ENCODE assay signal across 8 mouse cellular contexts in the genomic region with DNA sequence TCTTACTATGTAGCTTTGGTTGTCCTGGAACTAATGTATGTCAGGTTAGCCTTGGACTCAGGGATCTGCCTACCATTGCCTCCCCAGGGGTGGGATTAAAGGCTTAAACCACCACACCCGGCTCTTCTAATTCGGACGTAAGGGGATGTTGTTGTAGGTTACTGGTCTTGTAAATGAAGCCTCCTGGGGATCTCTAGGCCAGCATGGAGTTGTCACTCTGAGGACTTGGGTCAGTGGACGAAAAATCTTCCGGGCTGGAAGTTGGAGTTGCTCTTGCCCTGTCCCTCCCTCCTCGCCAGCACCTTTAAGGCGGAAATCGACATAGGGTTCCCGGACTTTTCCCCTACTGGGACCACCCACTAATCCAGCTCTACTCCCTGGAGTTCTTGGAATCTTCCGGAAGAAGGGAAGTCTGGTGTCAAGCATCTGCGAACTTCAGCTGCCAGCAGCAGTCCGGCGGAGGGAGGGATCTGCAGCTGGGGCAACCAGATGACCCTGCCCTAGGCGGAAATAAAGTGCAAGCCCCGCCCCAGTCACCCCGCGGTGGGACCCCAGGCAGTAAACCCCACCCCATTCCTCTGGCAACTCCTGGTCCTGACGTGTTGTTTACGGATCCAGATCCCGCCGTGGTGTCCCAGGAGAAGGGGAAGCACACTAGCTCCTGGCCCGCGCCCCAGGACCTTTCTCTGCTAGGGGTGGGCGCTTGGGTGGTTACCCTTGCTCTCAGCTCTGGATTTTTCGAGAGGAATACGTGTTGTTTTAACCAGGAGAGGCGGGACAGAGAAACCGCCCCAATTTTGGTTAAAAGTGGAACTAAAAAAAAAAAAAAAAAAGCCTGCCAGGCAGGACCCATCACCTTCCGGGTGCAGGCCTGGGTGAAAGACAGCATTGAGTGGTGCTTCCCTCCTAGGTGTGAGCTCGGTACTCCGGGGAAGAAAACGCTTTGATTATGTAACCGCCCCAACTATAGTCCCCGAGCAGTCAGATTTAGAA. TPM values are rescaled to one million over a fixed set of nuclear protein-coding genes. Genes with fewer than 3 reads are reported as not detected.
DNase-seq lines count a peak whose midpoint lies in the region; ATAC-seq lines count a peak whose summit lies in the region.

No protein-coding gene starts in this region.

- peaks cover 32% of the 10 kb centered on the region for H3K4me1 ChIP-seq in heart, embryonic 12.5 days (replicated peaks)
- peaks cover 34% of the 10 kb centered on the region for H3K4me1 ChIP-seq in kidney, embryonic 16.5 days (ENCODE audit: insufficient read depth, low read length)
- peaks cover 78% of the 10 kb centered on the region for H3K4me1 ChIP-seq in liver, embryonic 13.5 days (replicated peaks)
- H3K4me1 ChIP-seq in stomach, embryonic 14.5 days (ENCODE audit: control insufficient read depth, insufficient read depth, low read length): peaks cover 10% of the 10 kb centered on the region; the same call in 1 of the 2 replicates

- peak overlapping the region; percentile 58 for H3K4me3 ChIP-seq in heart, embryonic 12.5 days
- H3K4me3 ChIP-seq in kidney, embryonic 16.5 days (ENCODE audit: low read length): peak overlapping the region; percentile 47
- H3K4me3 ChIP-seq in liver, embryonic 13.5 days (replicated peaks): peak overlapping the region; percentile 69
- H3K4me3 ChIP-seq in stomach, embryonic 14.5 days (ENCODE audit: low read depth, low read length): peak overlapping the region; percentile 29

- H3K36me3 ChIP-seq in heart, embryonic 12.5 days: no peaks in the 10 kb centered on the region
- no peaks in the 10 kb centered on the region for H3K36me3 ChIP-seq in kidney, embryonic 16.5 days (ENCODE audit: insufficient read depth, low read length)
- no peaks in the 10 kb centered on the region for H3K36me3 ChIP-seq in liver, embryonic 13.5 days
- H3K36me3 ChIP-seq in stomach, embryonic 14.5 days (ENCODE audit: control insufficient read depth, insufficient read depth, low read length): no peaks in the 10 kb centered on the region

- H3K4me2 ChIP-seq in heart, embryonic 12.5 days: peak overlapping the region; percentile 72
- H3K4me2 ChIP-seq in kidney, embryonic 16.5 days (replicated peaks; ENCODE audit: low read depth, low read length): peak overlapping the region; percentile 66
- peak overlapping the region; percentile 82 for H3K4me2 ChIP-seq in liver, embryonic 13.5 days
- peak overlapping the region; percentile 42 for H3K4me2 ChIP-seq in stomach, embryonic 14.5 days (replicated peaks; ENCODE audit: low read depth, low read length)

- no peaks in the 10 kb centered on the region for H3K9me3 ChIP-seq in heart, embryonic 12.5 days (replicated peaks)
- no peaks in the 10 kb centered on the region for H3K9me3 ChIP-seq in kidney, embryonic 16.5 days (ENCODE audit: low read length)
- H3K9me3 ChIP-seq in liver, embryonic 13.5 days (replicated peaks): no peaks in the 10 kb centered on the region
- no peaks in the 10 kb centered on the region for H3K9me3 ChIP-seq in stomach, embryonic 14.5 days (ENCODE audit: control insufficient read depth, low read depth, low read length)

- 3% methylated on average over 34 of the region's 34 CpGs for WGBS in heart, embryonic 12.5 days
- 2% methylated on average over 34 of the region's 34 CpGs for WGBS in kidney, embryonic 16.5 days
- WGBS in liver, embryonic 13.5 days (ENCODE audit: insufficient replicate concordance): 2% methylated on average over 34 of the region's 34 CpGs
- 3% methylated on average over 34 of the region's 34 CpGs for WGBS in stomach, embryonic 14.5 days

- peak overlapping the region; percentile 69 for H3K9ac ChIP-seq in heart, embryonic 12.5 days
- H3K9ac ChIP-seq in kidney, embryonic 16.5 days (replicated peaks; ENCODE audit: low read length): peak overlapping the region; percentile 75
- H3K9ac ChIP-seq in liver, embryonic 13.5 days: peak overlapping the region; percentile 80
- H3K9ac ChIP-seq in stomach, embryonic 14.5 days (replicated peaks; ENCODE audit: low read depth, low read length): peak overlapping the region; percentile 26

- H3K27ac ChIP-seq in heart, embryonic 12.5 days (ENCODE audit: poor library complexity, severe bottlenecking): peak overlapping the region; percentile 92
- peak overlapping the region; percentile 97 for H3K27ac ChIP-seq in kidney, embryonic 16.5 days (ENCODE audit: low read length)
- peak overlapping the region; percentile 83 for H3K27ac ChIP-seq in liver, embryonic 13.5 days
- H3K27ac ChIP-seq in stomach, embryonic 14.5 days (ENCODE audit: low read length): peak overlapping the region; percentile 79

- no peaks in the 10 kb centered on the region for H3K27me3 ChIP-seq in heart, embryonic 12.5 days (replicated peaks)
- H3K27me3 ChIP-seq in kidney, embryonic 16.5 days (ENCODE audit: insufficient read depth, low read length): no peaks in the 10 kb centered on the region
- H3K27me3 ChIP-seq in liver, embryonic 13.5 days: no peaks in the 10 kb centered on the region
- no peaks in the 10 kb centered on the region for H3K27me3 ChIP-seq in stomach, embryonic 14.5 days (ENCODE audit: control insufficient read depth, insufficient read depth, low read length)

- DNase-seq in 3T3-L1 (ENCODE audit: low read depth, low spot score): peak; percentile 86
- peak; percentile 90 for DNase-seq in adrenal gland, postnatal 25 days
- DNase-seq in liver, embryonic 13.5 days: peak; percentile 74
- DNase-seq in naive thymus-derived CD4-positive, alpha-beta T cell, adult 2 months (ENCODE audit: low read depth): peak; percentile 75

- peak; percentile 86 for ATAC-seq in erythroblast, adult 5-6 weeks (replicated peaks; ENCODE audit: low FRiP score, poor library complexity, severe bottlenecking)
- ATAC-seq in heart, embryonic 12.5 days (ENCODE audit: insufficient number of reproducible peaks, low FRiP score): peak; percentile 88
- peak; percentile 91 for ATAC-seq in kidney, embryonic 16.5 days (ENCODE audit: low FRiP score, low TSS enrichment)
- ATAC-seq in liver, embryonic 13.5 days (ENCODE audit: low read depth): peak; percentile 79
- peak; percentile 86 for ATAC-seq in stomach, embryonic 14.5 days (ENCODE audit: insufficient number of reproducible peaks, insufficient read depth, low FRiP score, low read depth)

RNA-seq across cellular contexts. Expression of gene Sp1, which starts 6.4 kb away (rescaled TPM):
- total RNA-seq in adrenal gland, postnatal 25 days (2021): 49.9 and 82.8 TPM in 2 replicates
- 42.2 and 66.3 TPM in 2 replicates for total RNA-seq in erythroblast, adult 5-6 weeks (2015; ENCODE audit: low replicate concordance)
- 20.2 and 23.1 TPM in 2 replicates for total RNA-seq in erythroblast, adult 5-6 weeks (2017; ENCODE audit: low replicate concordance)
- polyA plus RNA-seq in heart, embryonic 12.5 days (2016; fragmentation: Nextera tagmentation; extraction: Ambion mirVana): 6.9 and 7.3 TPM in 2 replicates
- 10.6 and 11.3 TPM in 2 replicates for polyA plus RNA-seq in kidney, embryonic 16.5 days (2015; fragmentation: Nextera tagmentation; extraction: Ambion mirVana)
- 4.0 and 4.3 TPM in 2 replicates for polyA plus RNA-seq in liver, embryonic 13.5 days (2015; fragmentation: Nextera tagmentation; extraction: Ambion mirVana)
- 16.9 and 18.9 TPM in 2 replicates for polyA plus RNA-seq in stomach, embryonic 14.5 days (2014; fragmentation: Nextera tagmentation; extraction: Ambion mirVana)

RNA-seq across cellular contexts. Expression of gene Sp7, which starts 32.5 kb away (rescaled TPM):
- 0.15 TPM in 1 of 2 replicates, not detected in the other for total RNA-seq in adrenal gland, postnatal 25 days (2021)
- not detected in 2 replicates for total RNA-seq in erythroblast, adult 5-6 weeks (2015; ENCODE audit: low replicate concordance)
- total RNA-seq in erythroblast, adult 5-6 weeks (2017; ENCODE audit: low replicate concordance): not detected in 2 replicates
- polyA plus RNA-seq in heart, embryonic 12.5 days (2016; fragmentation: Nextera tagmentation; extraction: Ambion mirVana): 0.34 and 0.58 TPM in 2 replicates
- polyA plus RNA-seq in kidney, embryonic 16.5 days (2015; fragmentation: Nextera tagmentation; extraction: Ambion mirVana): 1.2 and 1.3 TPM in 2 replicates
- polyA plus RNA-seq in liver, embryonic 13.5 days (2015; fragmentation: Nextera tagmentation; extraction: Ambion mirVana): 0.07 and 0.09 TPM in 2 replicates
- 2.0 and 2.5 TPM in 2 replicates for polyA plus RNA-seq in stomach, embryonic 14.5 days (2014; fragmentation: Nextera tagmentation; extraction: Ambion mirVana)

RNA-seq across cellular contexts. Expression of gene Amhr2, which starts 45.6 kb away (rescaled TPM):
- total RNA-seq in adrenal gland, postnatal 25 days (2021): 1.4 and 1.9 TPM in 2 replicates
- total RNA-seq in erythroblast, adult 5-6 weeks (2015; ENCODE audit: low replicate concordance): not detected in 2 replicates
- not detected in 2 replicates for total RNA-seq in erythroblast, adult 5-6 weeks (2017; ENCODE audit: low replicate concordance)
- 0.38 and 0.71 TPM in 2 replicates for polyA plus RNA-seq in heart, embryonic 12.5 days (2016; fragmentation: Nextera tagmentation; extraction: Ambion mirVana)
- 1.7 and 2.0 TPM in 2 replicates for polyA plus RNA-seq in kidney, embryonic 16.5 days (2015; fragmentation: Nextera tagmentation; extraction: Ambion mirVana)
- polyA plus RNA-seq in liver, embryonic 13.5 days (2015; fragmentation: Nextera tagmentation; extraction: Ambion mirVana): 0.14 and 0.42 TPM in 2 replicates
- 0.94 and 1.2 TPM in 2 replicates for polyA plus RNA-seq in stomach, embryonic 14.5 days (2014; fragmentation: Nextera tagmentation; extraction: Ambion mirVana)

RNA-seq across cellular contexts. Expression of gene Aaas, which starts 49.0 kb away (rescaled TPM):
- total RNA-seq in adrenal gland, postnatal 25 days (2021): 14.4 and 24.0 TPM in 2 replicates
- 30.3 and 60.7 TPM in 2 replicates for total RNA-seq in erythroblast, adult 5-6 weeks (2015; ENCODE audit: low replicate concordance)
- 11.7 and 49.7 TPM in 2 replicates for total RNA-seq in erythroblast, adult 5-6 weeks (2017; ENCODE audit: low replicate concordance)
- 53.8 and 55.8 TPM in 2 replicates for polyA plus RNA-seq in heart, embryonic 12.5 days (2016; fragmentation: Nextera tagmentation; extraction: Ambion mirVana)
- polyA plus RNA-seq in kidney, embryonic 16.5 days (2015; fragmentation: Nextera tagmentation; extraction: Ambion mirVana): 89.2 and 91.7 TPM in 2 replicates
- polyA plus RNA-seq in liver, embryonic 13.5 days (2015; fragmentation: Nextera tagmentation; extraction: Ambion mirVana): 60.9 and 61.9 TPM in 2 replicates
- polyA plus RNA-seq in stomach, embryonic 14.5 days (2014; fragmentation: Nextera tagmentation; extraction: Ambion mirVana): 63.8 and 68.4 TPM in 2 replicates

RNA-seq across cellular contexts. Expression of gene Prr13, which starts 59.3 kb away (rescaled TPM):
- total RNA-seq in adrenal gland, postnatal 25 days (2021): 100 and 158 TPM in 2 replicates
- total RNA-seq in erythroblast, adult 5-6 weeks (2015; ENCODE audit: low replicate concordance): 70.9 and 84.4 TPM in 2 replicates
- 37.6 and 64.5 TPM in 2 replicates for total RNA-seq in erythroblast, adult 5-6 weeks (2017; ENCODE audit: low replicate concordance)
- 116 and 119 TPM in 2 replicates for polyA plus RNA-seq in heart, embryonic 12.5 days (2016; fragmentation: Nextera tagmentation; extraction: Ambion mirVana)
- 81.5 and 94.9 TPM in 2 replicates for polyA plus RNA-seq in kidney, embryonic 16.5 days (2015; fragmentation: Nextera tagmentation; extraction: Ambion mirVana)
- 108 and 112 TPM in 2 replicates for polyA plus RNA-seq in liver, embryonic 13.5 days (2015; fragmentation: Nextera tagmentation; extraction: Ambion mirVana)
- polyA plus RNA-seq in stomach, embryonic 14.5 days (2014; fragmentation: Nextera tagmentation; extraction: Ambion mirVana): 132 and 138 TPM in 2 replicates

Comparison
In these comparisons a context has a peak if more than half of its experiments do, and no peak if none do; other contexts are left out.
1. Peak in every context shown above with its lines: DNase-seq, ATAC-seq, H3K4me3 ChIP-seq and H3K27ac ChIP-seq.
2. H3K9ac ChIP-seq: peak in every context shown above with its lines; median percentile 80 in liver, embryonic 13.5 days; 75 in kidney, embryonic 16.5 days; 69 in heart, embryonic 12.5 days; 26 in stomach, embryonic 14.5 days.